Mouse (Mus musculus): ENCODE measurements at regions not wholly inside any gene's neighbourhood (a gene's known extent, or its start where the extent isn't known, plus 50 kb on each side); places are given as distances from the start of the nearest gene placed in this dataset.

- H3K9me3 ChIP-seq (replicated peaks; ENCODE audit: low read length), result no peaks in the 10 kb centered on the region
- in situ Hi-C loops (cut with MboI; ENCODE audit: low pct_ligation_motif_present, low pct_unique_long_range_greater_than_20kb, low sequenced_read_pairs), result no loop called here
Observed at GRCm38 (mm10) chr3:35096381-35096780, 446.2 kb downstream of the Sox2 start.

GRCm38 (mm10) chr3:35097766-35098165, 447.6 kb downstream of the Sox2 start:
- H3K27ac ChIP-seq (ENCODE audit: insufficient read depth, low read depth), result no peak overlapping the region
- H3K9me3 ChIP-seq (replicated peaks; ENCODE audit: low read length), result no peaks in the 10 kb centered on the region
- no peaks in the 10 kb centered on the region for H3K27me3 ChIP-seq (replicated peaks)
- in situ Hi-C loops (cut with MboI; ENCODE audit: low pct_ligation_motif_present, low pct_unique_long_range_greater_than_20kb, low sequenced_read_pairs), result no loop called here
- H3K4me2 ChIP-seq (ENCODE audit: insufficient read depth, low read depth, poor library complexity, severe bottlenecking), result no peak overlapping the region
- no peaks in the 10 kb centered on the region for H3K36me3 ChIP-seq (replicated peaks in 1 of 2; ENCODE audit: control insufficient read depth in 1 of 2, insufficient read depth in 1 of 2, low read length in 1 of 2)
- no peak overlapping the region for H3K4me3 ChIP-seq (replicated peaks in 1 of 3; ENCODE audit: low read depth in 2 of 3, low read length in 2 of 3, poor library complexity in 1 of 3)
- H3K9ac ChIP-seq (ENCODE audit: insufficient read depth, low read depth), result no peak overlapping the region
- H3K4me1 ChIP-seq (ENCODE audit: control insufficient read depth in 1 of 2, insufficient read depth in 2 of 2), result no peaks in the 10 kb centered on the region
- no peaks in the 10 kb centered on the region for H3K79me2 ChIP-seq (replicated peaks; ENCODE audit: control insufficient read depth, extremely low read depth, insufficient read depth, poor library complexity, severe bottlenecking)
- TF ChIP-seq NELFE (IDR thresholded peaks at IDR 0.05; ENCODE audit: low read depth, low read length) (no peak), USF1 (IDR thresholded peaks at IDR 0.05; ENCODE audit: low read depth, low read length) (no peak), E2F4 (IDR thresholded peaks at IDR 0.05; ENCODE audit: insufficient replicate concordance, low read depth, low read length) (no peak), GABPA (IDR thresholded peaks at IDR 0.05; ENCODE audit: insufficient replicate concordance, low read depth, low read length) (no peak)
- dilution Hi-C loops (cut with MboI; ENCODE audit: extremely low pct_ligation_motif_present, extremely low pct_unique_long_range_greater_than_20kb, low sequenced_read_pairs), result no loop called here
- DNase-seq (ENCODE audit: extremely low read depth), result no peak

More at GRCm38 (mm10) chr3:35096381-35096780, 446.2 kb downstream of the Sox2 start:
- dilution Hi-C loops (cut with MboI; ENCODE audit: extremely low pct_ligation_motif_present, extremely low pct_unique_long_range_greater_than_20kb, low sequenced_read_pairs), result no loop called here
- Histone ChIP-seq H3K79me2 (replicated peaks; ENCODE audit: control insufficient read depth, extremely low read depth, insufficient read depth, poor library complexity, severe bottlenecking) (no peaks in the 10 kb centered on the region), H3K4me1 (ENCODE audit: control insufficient read depth in 1 of 2, insufficient read depth in 2 of 2) (no peaks in the 10 kb centered on the region), H3K27ac (ENCODE audit: insufficient read depth, low read depth) (no peak overlapping the region), H3K9ac (ENCODE audit: insufficient read depth, low read depth) (no peak overlapping the region), H3K36me3 (replicated peaks in 1 of 2; ENCODE audit: control insufficient read depth in 1 of 2, insufficient read depth in 1 of 2, low read length in 1 of 2) (no peaks in the 10 kb centered on the region), H3K27me3 (replicated peaks) (no peaks in the 10 kb centered on the region), H3K4me3 (replicated peaks in 1 of 3; ENCODE audit: low read depth in 2 of 3, low read length in 2 of 3, poor library complexity in 1 of 3) (no peak overlapping the region), H3K4me2 (ENCODE audit: insufficient read depth, low read depth, poor library complexity, severe bottlenecking) (no peak overlapping the region)
- no peak for DNase-seq (ENCODE audit: extremely low read depth)
- TF ChIP-seq CHD1 (IDR thresholded peaks at IDR 0.05; ENCODE audit: low read depth, low read length) (no peak), POLR2AphosphoS2 (IDR thresholded peaks at IDR 0.05; ENCODE audit: low read depth, low read length) (no peak), CTCF (conservative IDR thresholded peaks at IDR 0.05 in 1 of 2, IDR thresholded peaks at IDR 0.05 in 1 of 2; ENCODE audit: low read depth in 2 of 2, low read length in 2 of 2) (no peak), EP300 (IDR thresholded peaks at IDR 0.05; ENCODE audit: low read length) (no peak), USF2 (conservative IDR thresholded peaks at IDR 0.05; ENCODE audit: low read depth, low read length) (no peak), MAX (IDR thresholded peaks at IDR 0.05; ENCODE audit: low read length) (no peak), ELF1 (IDR thresholded peaks at IDR 0.05; ENCODE audit: low read depth, low read length) (no peak), MEF2A (IDR thresholded peaks at IDR 0.05; ENCODE audit: borderline replicate concordance, low read depth, low read length) (no peak), TCF12 (IDR thresholded peaks at IDR 0.05; ENCODE audit: low read depth, low read length) (no peak), RAD21 (IDR thresholded peaks at IDR 0.05; ENCODE audit: low read depth, low read length) (no peak), KAT2A (IDR thresholded peaks at IDR 0.05; ENCODE audit: insufficient replicate concordance, low read length) (no peak), JUN (IDR thresholded peaks at IDR 0.05; ENCODE audit: insufficient read depth, low read depth, low read length) (no peak), ZC3H11A (IDR thresholded peaks at IDR 0.05; ENCODE audit: low read depth, low read length) (no peak), IRF4 (IDR thresholded peaks at IDR 0.05; ENCODE audit: low read depth, low read length) (no peak), ZMIZ1 (IDR thresholded peaks at IDR 0.05; ENCODE audit: low read depth, low read length) (no peak)

Measured in CH12.LX (cell line).